Mouse (Mus musculus): Measurements from ENCODE around the gene Ghdc.

- TF ChIP-seq POLR2AphosphoS5 (IDR thresholded peaks at IDR 0.05; ENCODE audit: insufficient replicate concordance, low read depth, low read length) (no peak), CTCF (IDR thresholded peaks at IDR 0.05; ENCODE audit: low read depth, low read length) (no peak)
Measured at GRCm38 (mm10) chr11:100762831-100763230, 7.9 kb downstream of the Ghdc start, which contains the start of gene Hcrt.
